Mouse (Mus musculus) layer of hippocampus, postnatal 25 days (tissue): ENCODE data around the gene Pigm. TPM values are rescaled to one million over a fixed set of nuclear protein-coding genes. Genes with fewer than 3 reads are reported as not detected.
A peak's percentile ranks its signal among the peaks of the same experiment; 100 is the strongest.

Source experiments
- DNase-seq, 2 experiments: peaks; one replicate each; pipeline ENCODE4 v3.0.0; 2022; ENCODE audit warnings: mixed read lengths in 2 of 2, low spot score in 1 of 2; ENCODE audit errors: extremely low spot score in 1 of 2
- total RNA-seq, 2 experiments: library from RNA; stranded (reverse); gene quantifications; 2 replicates each; pipeline ENCODE4 v1.2.3; 2021

Pigm gene
- total RNA-seq: 1 to 10 TPM; 8.6 to 8.9 TPM

GRCm38 (mm10) chr1:172376198-172376667 is at the start of gene Pigm:
Gene Pigm (plus strand): TSS chr1:172376546.
- peak; percentile 94 to 95 for DNase-seq

GRCm38 (mm10) chr1:172326684-172327083 is 49.7 kb upstream of the Pigm start:
- no peak for DNase-seq

GRCm38 (mm10) chr1:172327206-172328001 is 48.9 kb upstream of the Pigm start:
- DNase-seq: no peak

- no peak for DNase-seq
These were observed 48.3 kb upstream of the Pigm start for GRCm38 (mm10) chr1:172328041-172328440.

DNA sequence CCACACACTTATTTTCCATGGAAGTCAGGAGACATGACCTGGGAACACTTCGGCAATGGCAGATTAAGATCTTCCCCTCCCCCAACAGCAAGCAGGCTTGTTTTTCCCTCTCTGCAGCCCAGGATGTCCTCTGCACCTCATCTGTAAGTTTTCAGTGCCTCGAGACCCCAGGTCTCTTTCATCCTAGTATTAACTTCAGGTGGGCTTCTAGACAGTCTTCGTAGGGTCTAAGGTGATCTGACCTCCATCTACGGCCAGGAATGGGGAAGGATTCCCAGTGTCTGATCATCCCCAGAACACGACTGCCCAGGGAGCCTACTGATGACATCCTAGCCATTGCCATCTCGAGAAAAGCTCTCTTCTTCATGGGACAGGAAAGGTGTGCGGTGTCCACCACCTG is 47.9 kb upstream of the Pigm start:
- DNase-seq: no peak

- DNase-seq: peak in 1 of 2 experiments; percentile 58
These were observed 47.2 kb upstream of the Pigm start, which contains the start of gene Kcnj9 for GRCm38 (mm10) chr1:172329131-172329530. Gene Kcnj9 (minus strand): TSS chr1:172329318.

DNA sequence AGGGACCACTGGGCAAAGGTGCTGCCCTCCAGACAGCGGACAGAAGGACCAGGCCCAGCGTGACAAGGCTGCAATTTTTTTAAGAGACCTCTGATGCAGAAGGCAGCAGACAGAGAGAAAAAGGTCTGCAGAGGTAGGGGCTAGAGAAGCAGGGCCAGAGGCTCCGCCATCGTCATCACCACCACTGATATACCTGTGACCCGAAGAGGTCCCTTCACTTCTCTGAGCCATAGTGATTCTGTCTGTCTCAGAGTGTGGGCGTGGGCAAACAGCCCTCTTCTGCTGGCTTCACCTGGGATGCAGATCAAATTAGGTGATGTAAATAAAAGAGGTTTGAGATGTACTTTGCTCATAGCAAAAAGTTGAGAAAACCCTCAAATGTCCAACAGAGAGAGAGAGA is 46.7 kb upstream of the Pigm start:
- DNase-seq: no peak

GRCm38 (mm10) chr1:172331422-172331947 is 44.9 kb upstream of the Pigm start:
- DNase-seq: no peak

GRCm38 (mm10) chr1:172332925-172333324 is 43.4 kb upstream of the Pigm start:
- no peak for DNase-seq

DNA sequence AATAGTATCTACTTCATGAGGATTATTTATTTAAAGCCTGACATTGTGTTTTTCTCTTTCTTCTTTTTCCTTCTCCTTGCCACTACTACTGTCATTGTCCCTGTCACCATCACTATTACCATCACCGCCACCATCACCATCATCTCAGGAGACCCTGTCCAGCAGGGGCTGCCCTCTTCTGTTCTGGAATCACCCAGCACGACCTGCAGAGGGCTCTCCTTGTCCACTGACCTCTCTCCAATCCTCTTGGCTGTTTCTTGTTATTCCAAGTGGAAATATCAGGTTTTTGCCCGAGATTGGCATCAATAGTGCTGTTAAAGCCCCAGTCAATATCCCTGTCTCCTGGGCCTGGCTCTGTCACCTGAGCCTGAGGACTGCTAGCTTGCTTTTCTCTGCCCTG is 42.8 kb upstream of the Pigm start:
- no peak for DNase-seq

- DNase-seq: no peak
These were observed 40.5 kb upstream of the Pigm start for GRCm38 (mm10) chr1:172335804-172336203.

- no peak for DNase-seq
These were observed 38.7 kb upstream of the Pigm start for GRCm38 (mm10) chr1:172337411-172338185.

- DNase-seq: peak in 1 of 2 experiments; percentile 58
These were observed 35.5 kb upstream of the Pigm start, which contains the start of gene Kcnj10 for GRCm38 (mm10) chr1:172340729-172341321. Gene Kcnj10 (plus strand): TSS chr1:172341210.

DNA sequence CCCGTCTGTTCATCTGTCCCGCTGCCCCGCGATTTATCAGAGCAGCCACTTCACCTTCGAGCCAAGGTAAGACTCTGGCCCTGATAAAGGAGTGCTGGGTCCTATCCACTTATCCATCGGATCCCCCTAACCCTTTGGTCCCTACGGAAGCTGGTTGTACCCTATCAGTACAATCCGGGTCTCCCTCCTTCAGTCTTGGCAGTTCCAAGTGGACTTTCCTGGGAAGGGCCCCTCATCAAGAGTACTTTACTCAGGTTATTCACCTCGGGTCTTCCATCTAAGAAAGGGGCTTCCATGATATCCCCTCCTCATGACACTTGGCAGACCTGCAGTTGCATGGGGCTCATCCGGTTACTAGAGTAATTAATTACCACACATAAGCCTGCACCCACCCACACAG is 35.0 kb upstream of the Pigm start:
- DNase-seq: no peak

- peak in 1 of 2 experiments; percentile 57 for DNase-seq
These were observed 33.6 kb upstream of the Pigm start for GRCm38 (mm10) chr1:172342729-172343128.

- no peak for DNase-seq
These were observed 32.4 kb upstream of the Pigm start for GRCm38 (mm10) chr1:172343914-172344313.

- DNase-seq: no peak
These were observed 31.5 kb upstream of the Pigm start for GRCm38 (mm10) chr1:172344820-172345219.

- DNase-seq: no peak
These were observed 29.6 kb upstream of the Pigm start for GRCm38 (mm10) chr1:172346707-172347106.

DNA sequence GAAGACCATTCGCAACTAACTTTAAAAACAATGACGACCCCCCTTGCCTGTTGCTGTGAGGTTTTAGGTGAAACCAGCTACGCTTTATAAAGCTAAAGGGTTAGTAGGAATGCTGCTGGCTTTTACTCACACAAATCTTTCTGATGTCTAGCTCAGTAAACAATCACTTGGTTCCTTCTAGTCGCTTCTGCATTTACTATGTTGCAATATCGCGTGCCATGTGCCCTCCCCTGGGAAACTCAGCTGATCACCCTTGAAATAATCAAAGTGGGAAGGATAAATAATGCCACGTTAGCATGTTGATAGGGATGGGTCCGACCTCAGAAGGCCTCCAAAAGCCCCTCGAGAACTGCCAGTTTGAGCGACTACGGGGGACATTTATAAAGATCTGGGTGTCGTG is 29.0 kb upstream of the Pigm start:
- DNase-seq: no peak

DNA sequence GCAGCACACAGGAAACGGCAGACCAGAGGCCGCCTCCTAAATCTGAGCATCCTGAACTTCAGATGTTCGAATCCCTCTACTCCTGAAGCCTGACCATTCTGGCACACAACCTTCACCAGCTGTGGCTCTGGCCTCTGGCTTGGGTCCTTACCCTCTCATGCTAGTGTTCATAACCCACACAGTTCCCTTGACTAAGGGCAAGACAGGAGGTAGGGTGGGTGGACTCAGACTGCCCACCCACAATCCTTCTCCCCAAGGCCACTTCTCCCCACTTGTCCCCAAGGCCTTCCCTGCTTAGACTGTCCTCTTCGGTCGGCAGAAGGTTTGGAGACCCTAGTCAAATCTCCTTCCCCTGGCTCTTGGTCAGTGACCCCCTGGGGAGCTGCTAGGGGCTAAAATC is 26.8 kb upstream of the Pigm start:
- no peak for DNase-seq
